Mouse (Mus musculus): ENCODE data around the gene Aass. TPM values are rescaled to one million over a fixed set of nuclear protein-coding genes. Genes with fewer than 3 reads are reported as not detected.

Gene Aass
- polyA plus RNA-seq (2017; shearing (Covaris generic)): not detected

GRCm38 (mm10) chr6:23132573-23133181 is at the start of gene Aass:
TSS of gene Aass (minus strand) at chr6:23132986.

Other genes starting within 250 kb of the Aass start
- gene Fezf1, start 115.4 kb upstream of the Aass start, polyA plus RNA-seq (2017; shearing (Covaris generic)): not detected

Measured in naive thymus-derived CD4-positive, alpha-beta T cell, adult 5 months (primary cell).